Mouse (Mus musculus): Measurements from ENCODE around the gene Aspg. TPM values are rescaled to one million over a fixed set of nuclear protein-coding genes. Genes with fewer than 3 reads are reported as not detected.
A peak's percentile ranks its signal among the peaks of the same experiment; 100 is the strongest.

Aspg gene
- total RNA-seq (2022) = 10 to 100 TPM in 2 of 4 experiments, 1 to 10 TPM in 2; 2.4 to 18.5 (median 8.9) TPM

DNA sequence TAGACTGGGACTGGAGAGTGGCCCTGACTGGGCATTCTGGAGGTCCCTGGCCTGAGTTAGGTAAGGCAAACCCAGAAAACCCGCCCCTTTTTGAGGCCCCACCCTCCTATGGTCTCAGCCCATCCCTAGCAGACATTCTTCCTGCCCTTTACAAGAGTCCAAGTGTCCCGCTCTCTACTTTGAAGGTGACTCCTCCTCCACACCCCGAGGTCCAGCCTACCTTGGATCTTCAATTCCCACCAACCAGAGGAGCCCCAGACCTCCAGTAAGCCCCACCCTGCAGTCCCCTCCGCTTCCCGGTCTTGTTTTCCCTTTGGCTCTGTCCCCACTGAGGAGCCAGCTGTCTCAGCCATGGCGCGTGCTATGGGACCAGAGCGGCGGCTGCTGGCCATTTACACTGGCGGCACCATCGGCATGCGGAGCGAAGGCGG lies at the start of gene Aspg:
TSS of gene Aspg (plus strand) at position 139 of the 431 bp plus-strand sequence.
- no peak for DNase-seq (ENCODE audit: low spot score in 2 of 2)

DNA sequence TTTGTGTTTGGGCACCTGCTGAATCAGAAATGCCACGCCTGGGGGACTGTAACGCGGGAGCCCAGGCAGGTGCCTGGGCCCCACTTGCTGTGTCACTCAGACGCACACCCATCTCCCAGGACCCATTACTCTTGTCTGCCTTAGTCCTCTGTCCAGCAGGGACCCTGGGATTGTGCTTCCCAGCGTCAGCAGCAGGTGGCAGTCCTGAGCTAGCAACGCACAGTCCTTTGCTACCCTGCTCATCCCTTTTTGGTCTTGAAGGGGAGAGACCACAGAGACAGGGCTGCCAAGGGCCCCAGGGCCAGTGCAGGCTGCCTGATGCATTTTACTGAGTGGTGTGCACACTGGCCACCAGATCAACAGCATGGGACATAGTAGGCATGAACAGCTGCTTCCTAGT lies 28.8 kb upstream of the Aspg start:
- DNase-seq (ENCODE audit: low spot score in 2 of 2) = peak; percentile 35 to 74

DNA sequence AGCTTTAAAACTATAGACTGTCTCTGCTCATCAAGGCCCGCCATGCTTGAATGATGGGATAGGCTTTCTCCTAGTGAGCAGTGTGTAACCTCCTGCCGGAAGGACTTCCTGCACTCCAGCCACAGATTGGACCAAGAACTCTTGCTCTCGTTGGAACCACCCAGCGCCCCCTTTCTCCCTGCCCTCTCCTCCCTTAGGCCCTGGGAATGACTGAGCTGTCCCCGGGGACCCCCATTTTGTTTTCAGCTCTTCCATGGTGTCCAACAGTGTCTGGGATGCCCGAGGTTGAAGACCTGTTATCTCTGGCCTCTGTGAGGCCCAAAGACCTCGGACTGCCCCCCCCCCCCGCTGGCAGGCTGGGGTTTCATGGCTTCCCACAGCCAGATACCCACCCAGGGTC lies 26.6 kb upstream of the Aspg start:
- no peak for DNase-seq (ENCODE audit: low spot score in 2 of 2)

DNA sequence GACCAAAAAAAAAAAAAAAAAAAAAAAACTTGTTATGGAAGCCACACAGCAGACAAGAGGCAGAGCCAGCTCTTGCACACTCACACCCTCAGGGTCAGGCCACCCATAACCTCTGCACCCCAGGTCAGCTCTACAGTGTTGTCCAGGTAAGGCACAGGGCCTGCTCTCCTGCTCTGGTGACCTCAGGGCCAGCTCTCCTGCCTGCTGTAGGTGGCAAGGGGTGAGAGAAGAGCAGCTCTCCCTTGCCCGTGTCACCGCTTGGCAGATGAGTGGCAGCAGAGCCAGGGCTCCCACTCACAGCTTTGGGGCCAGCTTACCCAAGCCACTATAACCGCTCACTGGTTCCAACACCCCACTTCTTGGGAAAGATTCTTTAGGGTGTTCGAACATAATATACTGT lies 25.6 kb upstream of the Aspg start:
- DNase-seq (ENCODE audit: low spot score in 2 of 2) = no peak

DNA sequence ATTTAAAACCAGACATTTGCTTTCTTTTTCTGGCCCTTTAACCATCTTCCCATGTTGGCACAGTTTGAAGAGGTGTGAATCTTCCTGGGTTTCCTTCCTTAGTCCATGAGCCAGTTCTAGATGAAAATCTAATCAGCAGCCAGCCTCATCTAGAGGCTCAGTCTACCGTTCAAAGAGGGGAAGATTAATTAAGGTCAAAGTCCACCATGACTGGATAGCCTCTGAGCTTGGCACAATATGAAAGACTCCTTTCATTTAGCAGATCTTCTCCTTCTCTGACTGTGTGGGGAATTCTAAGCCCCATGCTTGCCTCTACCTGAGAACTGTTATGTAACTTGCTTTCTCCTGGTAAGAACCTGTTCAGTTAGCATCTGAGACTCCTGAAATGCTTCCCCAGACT lies 24.2 kb upstream of the Aspg start:
- no peak for DNase-seq (ENCODE audit: low spot score in 2 of 2)

DNA sequence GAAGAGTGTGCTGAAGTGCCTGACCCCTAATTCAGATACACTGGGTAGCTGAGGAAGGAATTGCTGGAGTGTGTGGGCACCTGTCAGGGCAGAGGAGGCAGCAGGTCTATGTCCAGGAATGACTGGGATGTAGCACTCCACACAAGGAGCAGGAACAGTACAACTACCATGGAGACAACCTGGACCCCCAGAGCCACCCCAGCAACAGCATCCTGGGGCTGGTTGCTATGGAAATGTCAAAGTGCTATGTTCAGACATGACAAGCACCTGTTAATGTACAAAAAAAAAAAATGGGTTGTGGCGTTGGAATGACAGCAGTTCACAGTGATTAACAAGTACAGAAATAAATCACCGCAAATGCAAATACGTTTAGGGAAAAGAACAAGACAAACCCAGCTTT lies 20.2 kb upstream of the Aspg start:
- DNase-seq (ENCODE audit: low spot score in 2 of 2) = no peak

DNA sequence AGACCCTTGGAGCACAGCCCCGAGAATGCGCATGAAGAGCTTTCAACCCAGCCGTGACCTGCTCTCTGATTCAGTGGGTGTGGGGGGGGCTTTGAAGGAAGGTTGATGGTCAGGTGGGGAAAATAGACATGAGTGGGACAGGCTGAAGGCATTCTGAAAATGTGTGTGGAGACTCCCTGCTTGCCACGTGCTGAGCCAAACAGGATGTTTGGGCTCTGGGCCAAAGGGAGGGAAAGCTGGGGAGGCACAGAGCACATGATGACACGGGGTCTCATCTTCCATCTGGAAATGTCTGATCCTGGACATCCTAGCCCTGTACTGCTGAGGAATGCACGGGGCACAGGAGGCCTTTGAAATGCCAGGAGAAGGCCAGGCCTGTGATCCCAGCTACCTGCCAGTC lies 19.8 kb upstream of the Aspg start:
- DNase-seq (ENCODE audit: low spot score in 2 of 2) = no peak

DNA sequence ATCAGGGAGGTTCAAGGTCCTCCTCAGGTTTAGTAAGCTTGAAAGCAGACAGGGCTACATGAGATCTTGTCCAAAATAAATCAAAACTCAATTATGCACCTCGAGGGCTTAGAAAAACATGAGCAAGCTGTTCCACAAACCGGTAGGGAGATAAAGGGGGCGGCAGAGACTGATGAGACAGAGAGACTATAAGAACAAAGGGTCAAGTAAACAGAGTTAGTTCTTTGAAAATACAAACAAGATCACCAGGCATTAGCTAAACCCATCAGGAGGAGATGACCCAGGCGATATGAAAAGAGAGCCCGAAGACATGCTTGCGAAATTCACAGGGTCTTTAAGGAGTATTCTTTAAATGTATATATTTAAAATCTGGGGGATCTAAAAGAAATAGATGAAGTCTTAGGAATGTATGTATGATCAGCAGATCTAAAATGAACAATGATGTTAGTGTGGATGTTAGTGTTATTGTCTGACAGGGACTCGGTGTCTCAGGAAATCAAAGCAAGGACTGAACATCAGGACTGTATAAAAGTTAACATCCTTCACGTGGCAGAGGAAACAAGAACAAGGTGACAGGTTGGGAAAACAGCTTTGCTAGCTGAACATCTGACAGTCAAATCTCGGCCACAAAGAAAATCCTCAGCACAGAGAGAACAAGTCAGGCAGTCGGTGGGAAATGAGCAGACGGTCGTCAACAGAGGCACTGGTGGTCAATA lies 17.7 kb upstream of the Aspg start:
- no peak for DNase-seq (ENCODE audit: low spot score in 2 of 2)

DNA sequence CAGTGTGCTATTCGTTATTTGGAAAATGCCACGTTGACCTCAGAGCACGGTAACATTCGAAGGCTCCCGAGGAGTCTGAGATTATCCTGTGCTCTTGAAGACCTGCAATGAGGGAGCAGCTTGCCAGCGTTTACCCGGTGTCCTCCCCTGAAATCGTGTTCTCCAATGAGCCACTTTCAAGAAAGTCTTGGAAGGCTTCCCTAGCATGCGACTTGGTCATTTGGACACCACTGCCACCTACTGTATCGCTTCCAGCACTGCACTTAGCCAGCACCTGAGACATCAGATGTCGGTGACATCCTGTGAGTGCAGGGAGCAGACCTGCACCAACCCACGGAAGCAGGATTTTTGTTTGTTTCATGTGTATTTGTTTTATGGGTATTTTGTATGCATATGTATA lies 15.4 kb upstream of the Aspg start:
- DNase-seq (ENCODE audit: low spot score in 2 of 2) = peak; percentile 55 to 76

DNA sequence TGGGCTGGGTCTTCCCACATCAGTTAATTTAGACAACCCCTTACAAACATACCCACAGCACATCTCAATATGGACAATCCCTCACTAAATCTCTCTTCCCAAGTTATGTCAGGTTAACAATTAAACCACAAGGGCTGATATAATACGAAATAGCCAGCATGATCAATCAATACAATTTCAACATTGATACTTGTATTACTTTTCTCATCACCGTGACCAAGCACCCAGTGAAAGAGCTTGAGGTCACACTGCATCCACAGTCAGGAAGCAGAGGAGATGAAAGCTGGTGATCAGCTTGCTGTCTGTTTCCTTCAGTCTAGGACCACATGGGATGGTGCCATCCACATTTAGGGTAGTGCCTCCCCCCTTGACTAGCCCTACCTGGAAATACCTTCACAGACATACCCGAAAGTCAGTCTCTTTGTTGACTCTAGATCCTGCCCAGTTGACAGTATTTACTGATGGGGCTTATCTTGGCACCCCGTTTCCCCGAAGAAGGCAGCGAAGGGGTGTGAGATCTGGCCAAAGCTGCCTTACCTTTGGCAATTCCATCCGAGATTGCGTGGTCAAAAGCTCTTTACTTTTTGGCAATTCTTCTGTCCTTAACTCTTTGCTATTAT lies 12.1 kb upstream of the Aspg start:
- no peak for DNase-seq (ENCODE audit: low spot score in 2 of 2)

DNA sequence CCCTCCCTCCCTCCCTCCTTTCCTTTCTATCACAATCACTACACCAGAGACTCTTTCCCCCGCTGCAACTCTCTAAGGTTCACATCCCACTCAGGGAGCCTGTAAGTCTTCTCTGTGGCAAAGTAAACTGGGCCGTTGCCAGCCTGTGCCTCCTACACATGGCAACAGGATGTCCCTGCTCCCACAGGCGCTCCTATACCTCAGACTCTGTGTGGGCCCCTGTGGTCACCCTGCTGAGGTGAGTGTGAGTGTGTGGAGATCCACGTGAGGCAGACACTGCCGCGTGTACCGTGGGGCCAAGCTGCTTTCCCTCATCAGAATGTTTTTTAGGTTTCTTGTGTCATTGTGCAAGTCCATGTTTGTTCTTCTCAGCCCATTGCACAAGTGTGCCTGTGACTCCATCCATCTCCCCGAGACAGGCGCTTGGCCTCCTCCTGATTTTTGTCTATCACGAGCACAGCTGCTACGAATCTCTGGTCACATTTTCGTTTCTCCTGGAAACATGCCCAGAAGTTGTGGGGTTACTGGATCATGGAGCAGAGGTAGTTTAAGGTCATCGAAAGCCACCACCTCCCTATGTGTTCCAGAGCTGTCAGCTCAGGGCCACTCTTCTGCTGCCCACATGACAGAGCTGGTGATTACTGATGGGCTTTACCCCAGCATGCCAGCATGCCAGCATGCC lies 10.3 kb upstream of the Aspg start:
- no peak for DNase-seq (ENCODE audit: low spot score in 2 of 2)

DNA sequence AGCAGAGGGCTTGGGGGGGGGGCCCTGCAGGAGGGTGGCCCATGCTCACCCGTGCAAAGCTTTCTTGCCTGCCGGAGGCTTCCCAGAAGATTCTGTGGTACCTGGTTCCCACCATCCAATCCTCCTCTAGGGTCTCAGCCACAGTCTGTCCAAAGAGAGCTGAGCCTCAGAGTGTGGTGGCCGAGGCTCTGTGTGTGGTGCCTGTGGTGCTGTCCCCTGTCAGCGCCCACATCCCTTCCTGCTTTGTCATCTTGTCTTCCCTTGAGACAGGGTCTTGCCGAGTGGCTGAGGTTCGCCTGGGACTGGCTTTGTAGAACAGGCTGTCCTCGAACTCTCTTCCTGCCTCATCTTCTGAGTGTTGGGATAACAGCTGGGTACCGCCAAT lies 9.8 kb upstream of the Aspg start:
- no peak for DNase-seq (ENCODE audit: low spot score in 2 of 2)

DNA sequence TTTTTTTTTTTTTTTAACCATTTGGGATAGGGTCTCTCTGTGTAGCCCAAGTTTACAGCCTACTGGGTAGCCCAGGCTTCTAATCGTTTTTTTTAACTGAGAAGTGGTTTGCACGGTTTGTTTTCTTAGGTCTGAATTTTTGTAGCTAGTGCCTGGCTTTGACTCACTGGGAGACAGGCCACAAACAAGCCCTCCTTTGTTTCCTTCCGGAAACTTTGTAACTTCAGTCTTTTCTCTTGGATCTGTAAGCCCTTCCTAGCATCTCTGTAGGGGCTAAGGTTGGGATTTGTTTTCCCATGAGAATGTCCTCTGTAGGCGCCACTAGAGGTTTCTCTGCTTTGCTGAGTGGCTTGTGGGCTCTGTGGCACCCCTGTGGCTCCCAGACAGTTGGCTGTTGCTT lies 6.4 kb upstream of the Aspg start:
- DNase-seq (ENCODE audit: low spot score in 2 of 2) = no peak

DNA sequence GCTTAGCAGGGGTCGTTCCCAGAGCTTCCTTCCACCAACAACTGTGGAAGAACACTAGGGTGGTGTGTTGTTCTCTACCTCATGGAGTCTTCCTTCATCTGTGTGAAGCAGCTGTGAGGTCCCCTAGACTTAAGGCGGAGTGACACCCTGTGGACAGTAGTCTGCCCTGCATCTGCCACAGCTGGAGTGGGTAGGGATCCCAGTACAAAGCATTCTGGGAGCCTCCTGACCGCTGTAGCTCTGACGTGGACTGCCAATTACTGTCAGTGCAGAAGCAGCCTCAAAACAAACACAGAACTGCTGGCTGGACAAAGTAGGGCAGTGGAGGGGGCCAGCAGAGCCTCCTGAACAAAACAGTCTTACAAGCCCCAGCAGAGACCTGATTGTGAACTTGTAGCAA lies 5.4 kb upstream of the Aspg start:
- no peak for DNase-seq (ENCODE audit: low spot score in 2 of 2)

DNA sequence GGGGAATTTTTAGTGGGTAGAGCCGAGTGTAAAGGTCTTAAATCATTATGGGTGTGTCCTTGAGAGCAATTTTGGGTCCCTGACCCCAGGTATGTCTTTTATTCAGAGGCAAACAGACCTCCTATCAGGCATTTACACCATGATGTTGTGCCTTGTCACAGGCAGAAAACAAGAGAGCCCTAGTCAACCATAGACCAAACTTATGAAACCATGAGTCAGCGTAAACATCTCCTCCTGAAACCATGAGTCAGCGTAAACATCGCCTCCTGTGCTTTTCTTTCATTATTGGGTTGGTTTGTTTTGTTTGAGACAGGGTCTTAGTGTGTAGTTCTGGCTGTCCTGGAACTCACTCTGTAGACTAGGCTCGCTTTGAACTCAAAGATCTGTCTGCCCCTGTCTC lies 3.3 kb upstream of the Aspg start:
- no peak for DNase-seq (ENCODE audit: low spot score in 2 of 2)

DNA sequence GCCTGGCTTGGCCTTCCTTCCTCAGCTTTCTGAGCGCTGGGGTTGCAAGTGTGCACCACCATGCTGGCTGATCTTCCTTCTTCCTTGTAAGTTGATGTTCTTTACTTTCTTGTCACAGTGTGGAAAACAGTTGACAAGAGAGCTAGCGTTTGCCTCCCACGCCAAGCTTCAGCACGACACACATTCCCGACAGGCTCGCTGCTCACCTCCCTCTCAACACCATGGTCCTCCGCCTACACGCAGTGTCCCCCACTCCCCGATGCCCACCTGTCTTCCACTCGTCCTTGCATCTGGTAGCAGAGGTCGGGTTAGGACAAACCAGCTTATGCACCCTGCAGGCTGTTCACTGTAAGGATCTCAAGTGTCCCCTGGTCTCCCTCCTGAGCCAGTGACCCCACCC lies 1.6 kb upstream of the Aspg start:
- DNase-seq (ENCODE audit: low spot score in 2 of 2) = no peak

DNA sequence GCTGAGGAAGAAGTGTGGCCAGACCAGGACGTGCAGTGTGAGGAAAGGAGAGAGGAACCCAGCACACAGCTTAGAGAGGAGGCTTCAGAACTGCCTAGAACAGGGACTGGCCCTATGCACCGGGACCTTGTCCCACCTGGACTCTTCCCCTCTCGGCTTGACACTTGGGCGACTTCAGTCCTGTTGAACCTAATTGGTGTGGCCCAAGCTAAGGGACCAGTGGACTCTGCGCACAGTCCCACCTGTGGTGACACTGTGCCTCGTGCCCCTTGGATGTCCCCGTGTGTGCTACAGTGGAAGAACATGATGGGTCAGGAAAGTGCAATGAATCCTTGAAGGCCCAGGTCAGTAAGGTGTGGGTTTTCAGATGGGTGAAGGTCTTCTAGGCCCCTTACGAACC lies 1.2 kb downstream of the Aspg start:
- no peak for DNase-seq (ENCODE audit: low spot score in 2 of 2)

DNA sequence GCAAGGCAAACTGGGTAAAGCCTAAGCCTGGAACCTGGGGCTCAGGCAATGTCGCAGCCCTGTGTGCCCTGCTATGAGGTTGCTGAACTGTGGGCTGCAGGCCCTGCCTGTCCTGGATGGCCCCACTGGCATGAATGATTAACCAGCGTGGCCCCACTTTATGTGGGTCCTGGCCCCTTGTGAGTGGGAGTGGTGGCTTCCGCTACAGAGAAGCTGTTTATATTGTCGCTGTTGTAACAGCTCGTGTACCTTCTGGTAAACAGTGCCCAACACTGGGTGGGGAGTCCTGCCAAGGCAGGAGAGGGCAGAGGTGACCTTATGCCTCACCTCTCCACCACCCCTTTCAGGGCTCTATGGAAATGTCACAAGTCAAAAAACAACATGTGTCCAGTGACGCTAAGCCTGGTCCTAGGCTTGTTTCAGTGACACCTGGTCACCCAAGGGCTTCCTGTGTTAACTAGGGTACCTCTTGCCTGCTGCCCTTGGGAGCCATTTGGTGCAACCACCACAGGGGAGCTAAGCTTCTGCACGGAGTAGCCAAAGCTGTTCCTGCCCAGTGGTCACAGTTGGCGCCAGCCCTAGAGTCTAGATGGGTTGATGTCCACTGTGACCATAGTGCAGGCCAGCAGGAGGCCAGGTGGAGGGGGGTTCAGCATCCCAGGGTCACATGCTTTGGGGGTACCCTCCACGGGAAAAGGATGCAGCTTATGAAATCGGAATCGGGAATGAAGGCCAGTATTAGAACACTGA lies 2.4 kb downstream of the Aspg start:
- no peak for DNase-seq (ENCODE audit: low spot score in 2 of 2)

DNA sequence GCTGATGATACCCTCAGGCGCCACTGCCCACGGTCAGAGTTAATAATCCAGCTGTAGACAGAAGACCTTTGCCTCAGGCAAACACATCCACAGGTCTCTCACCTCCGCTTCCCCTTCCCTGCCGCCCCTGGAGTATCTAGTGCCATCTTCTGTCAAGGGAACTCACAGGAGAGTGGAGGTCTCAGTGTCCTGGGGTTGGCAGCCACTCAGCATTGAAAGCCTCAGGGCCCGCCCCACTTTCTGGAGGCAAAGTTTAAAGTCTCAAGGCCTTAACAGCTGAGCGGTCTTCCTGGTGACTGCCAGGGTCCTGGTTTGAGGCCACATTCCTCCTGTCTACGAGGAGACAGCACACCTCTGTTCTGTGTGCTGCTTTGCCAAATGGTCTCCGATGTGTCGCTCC lies 3.2 kb downstream of the Aspg start:
- DNase-seq (ENCODE audit: low spot score in 2 of 2) = no peak

DNA sequence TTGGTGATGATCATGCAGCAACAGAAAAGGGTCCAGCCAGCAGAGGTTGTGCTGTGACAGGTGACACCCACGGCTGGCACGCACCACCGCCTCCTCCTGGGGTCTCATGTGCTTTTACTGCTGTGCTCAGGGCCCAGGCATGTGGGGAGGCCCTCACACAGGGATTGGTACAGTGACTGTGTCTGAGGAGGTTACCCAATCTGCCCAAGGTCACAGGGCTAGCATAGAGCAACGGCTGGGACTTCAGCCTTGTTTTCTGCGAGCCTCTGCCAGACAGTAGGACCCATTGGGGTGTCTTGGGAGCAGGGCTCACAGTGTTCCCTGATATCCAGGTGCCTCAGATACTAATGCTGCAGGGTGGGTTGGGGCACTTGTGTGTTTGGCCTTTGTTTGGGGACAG lies 4.8 kb downstream of the Aspg start:
- no peak for DNase-seq (ENCODE audit: low spot score in 2 of 2)

DNA sequence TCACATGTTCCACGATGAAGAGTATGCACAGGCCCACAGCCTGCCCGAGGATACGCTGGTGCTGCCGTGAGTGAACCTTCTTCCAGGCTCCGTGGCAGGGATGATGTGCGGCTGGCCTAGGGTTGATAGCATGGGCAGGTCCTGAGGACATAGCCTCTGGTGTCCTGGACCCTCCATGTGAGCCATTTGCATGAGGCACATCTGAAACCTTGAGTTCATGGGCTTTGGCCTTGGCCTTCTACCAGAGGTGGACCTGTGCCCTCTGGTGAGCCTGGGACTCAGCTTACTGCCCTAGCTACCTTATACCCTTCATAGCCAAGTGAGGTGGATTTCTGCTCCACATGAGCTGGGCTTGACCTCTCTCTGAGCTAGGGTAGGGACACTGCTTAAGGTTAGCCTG lies 5.8 kb downstream of the Aspg start:
- no peak for DNase-seq (ENCODE audit: low spot score in 2 of 2)

All from layer of hippocampus, adult 8-10 months (tissue).